Mouse (Mus musculus) kidney, adult 2 months (tissue): ENCODE measurements around the gene Prkar2a.
A peak's percentile ranks its signal among the peaks of the same experiment; 100 is the strongest.

Source experiments
- CTCF ChIP-seq: fragments of 200-500 bp; conservative IDR thresholded peaks from 2 replicates; pipeline ENCODE4 v1.5.1; 2011; ENCODE audit warnings: low read depth, mild to moderate bottlenecking, control low read depth, low read length, moderate library complexity, mixed read lengths; ENCODE audit not compliant: insufficient read depth, insufficient read length
- POLR2A ChIP-seq: fragments of 200-500 bp; IDR thresholded peaks from one replicate; pipeline ENCODE4 v1.6.1; 2011; ENCODE audit warnings: low read depth, low read length, control low read depth

DNA sequence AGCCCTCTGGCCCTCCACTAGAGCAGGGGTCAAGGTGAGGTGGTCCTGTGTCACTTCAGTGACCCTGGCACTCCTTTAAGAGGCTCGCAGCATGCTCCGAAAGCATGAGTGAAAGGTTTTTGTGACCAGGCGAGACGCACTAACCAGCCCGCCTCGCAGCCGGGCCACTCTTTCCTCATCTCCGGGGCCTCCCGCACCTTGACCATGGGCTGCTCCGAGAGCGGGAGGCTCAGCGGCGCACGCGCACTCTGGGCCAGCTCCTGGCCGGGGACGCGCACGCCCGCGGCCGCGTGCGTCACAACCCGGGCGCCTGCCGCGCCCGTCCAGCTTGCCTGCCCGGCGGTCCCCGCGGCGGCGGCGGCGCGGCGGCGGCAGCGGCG lies 2.7 kb downstream of the Prkar2a start:
- TF ChIP-seq POLR2A (peak; percentile 55), CTCF (no peak)
